Mouse (Mus musculus) spleen, postnatal 36 days (tissue): ENCODE results near the gene Rnase10.
"Not testable (repeated sequence)": the region's sequence is repeated elsewhere in the genome, so short reads cannot be mapped to it uniquely, and the experiment has no call there.

Source experiments
- DNase-seq, 2 experiments: peaks; one replicate each; pipeline ENCODE4 v3.0.0; 2022; ENCODE audit warnings: low spot score in 2 of 2, mixed read lengths in 1 of 2

The Rnase10 gene

DNA sequence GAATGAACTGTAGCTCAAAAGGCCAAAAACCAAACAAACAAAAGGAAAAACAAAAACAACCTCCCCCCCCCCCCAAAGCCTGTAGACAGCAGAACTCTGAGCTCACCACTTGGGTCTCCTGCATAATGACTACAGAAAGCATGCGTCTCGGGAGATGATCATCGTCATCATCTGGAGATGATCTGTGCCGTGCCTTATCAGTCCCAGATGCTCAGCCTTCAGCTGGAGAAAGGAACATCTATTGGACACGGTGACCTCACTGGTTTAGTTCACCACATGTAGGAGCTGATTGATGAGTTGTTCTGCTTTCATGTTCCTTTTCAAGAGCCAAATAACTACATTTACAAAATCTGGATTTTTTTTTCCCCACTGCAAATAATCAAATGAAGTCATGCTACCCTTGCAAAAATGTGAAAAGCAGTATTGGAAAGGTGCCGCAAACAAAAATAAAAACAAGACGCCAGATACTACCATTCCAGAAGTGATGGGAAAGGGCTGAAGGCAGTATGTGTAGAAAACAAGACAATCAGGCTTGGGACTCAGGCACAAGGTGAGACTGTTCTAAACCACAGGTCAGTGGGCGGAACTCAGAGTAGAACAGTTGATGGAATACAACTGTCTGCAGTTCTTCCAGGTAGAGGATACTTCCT, at the start of gene Rnase10:
Rnase10 (plus strand) TSS at position 600 of the 650 bp plus-strand sequence.
- DNase-seq, result no peak

DNA sequence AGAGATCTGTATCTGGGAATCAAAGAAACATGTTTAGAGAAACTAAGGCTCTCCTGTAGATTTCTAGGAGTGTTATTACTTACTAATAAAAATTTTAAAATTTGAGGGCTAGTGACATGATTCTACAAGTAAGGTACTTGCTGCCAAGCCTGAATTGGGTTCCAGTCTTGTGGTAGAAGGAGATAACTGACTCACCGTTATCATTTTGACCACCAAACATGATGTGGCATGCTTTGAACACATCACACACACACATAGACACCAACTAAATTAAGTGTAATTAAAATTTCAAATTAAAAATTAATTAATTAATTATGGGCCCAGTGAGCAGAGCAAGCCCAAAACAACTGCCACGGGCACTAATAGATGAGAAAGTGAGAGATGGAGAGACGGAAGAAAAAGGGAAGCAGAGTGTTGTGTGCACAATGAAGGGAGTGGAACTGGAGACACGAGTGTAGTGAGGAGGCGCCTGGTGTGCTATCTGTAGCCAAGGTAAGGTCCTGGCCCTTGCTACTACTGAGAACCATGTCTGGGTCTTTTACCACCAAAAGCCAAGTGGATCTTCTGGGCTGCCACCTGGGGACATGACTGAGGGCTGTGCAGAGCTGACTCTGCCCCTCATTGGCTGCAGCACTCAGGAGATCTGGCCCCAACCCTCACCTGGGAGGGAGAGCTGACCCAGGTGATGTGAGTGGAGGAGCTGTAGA, 49.1 kb upstream of the Rnase10 start:
- not testable (repeated sequence) for DNase-seq

DNA sequence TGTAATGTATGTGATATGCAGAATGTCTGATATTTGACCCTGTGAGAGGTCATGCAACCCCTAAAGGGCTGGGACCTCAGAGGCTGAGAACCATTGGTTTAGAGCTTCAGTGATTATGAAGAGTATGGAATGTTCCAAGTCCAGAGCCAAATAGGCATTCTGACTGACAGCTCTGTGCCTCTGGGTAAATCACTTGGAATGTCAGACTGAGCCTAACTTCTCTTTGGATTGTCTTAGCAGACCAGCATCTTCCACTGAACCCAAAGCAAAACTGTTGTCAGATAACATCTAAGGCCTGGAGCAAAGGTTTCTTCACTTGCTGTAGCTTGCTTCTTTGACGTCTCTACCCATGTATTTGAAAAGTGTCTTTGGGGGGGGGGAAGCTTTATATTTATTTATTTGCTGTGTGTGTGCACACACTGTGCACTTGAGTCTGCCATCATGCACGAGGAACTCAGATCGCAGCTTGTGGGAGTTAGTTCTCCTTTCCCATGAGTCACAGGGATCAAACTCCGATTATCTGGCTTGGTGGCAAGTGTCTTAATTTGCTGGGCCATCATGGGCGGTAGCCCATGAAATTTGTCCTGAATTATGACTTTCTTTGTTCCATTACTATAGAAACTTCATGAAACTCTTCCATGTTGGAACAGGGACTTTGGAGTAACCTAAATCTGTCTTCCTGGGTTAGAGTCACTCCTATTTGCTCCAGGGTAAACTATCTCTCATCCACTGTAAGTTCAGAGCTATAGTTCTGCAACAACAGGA, 39.2 kb upstream of the Rnase10 start:
- no peak for DNase-seq

DNA sequence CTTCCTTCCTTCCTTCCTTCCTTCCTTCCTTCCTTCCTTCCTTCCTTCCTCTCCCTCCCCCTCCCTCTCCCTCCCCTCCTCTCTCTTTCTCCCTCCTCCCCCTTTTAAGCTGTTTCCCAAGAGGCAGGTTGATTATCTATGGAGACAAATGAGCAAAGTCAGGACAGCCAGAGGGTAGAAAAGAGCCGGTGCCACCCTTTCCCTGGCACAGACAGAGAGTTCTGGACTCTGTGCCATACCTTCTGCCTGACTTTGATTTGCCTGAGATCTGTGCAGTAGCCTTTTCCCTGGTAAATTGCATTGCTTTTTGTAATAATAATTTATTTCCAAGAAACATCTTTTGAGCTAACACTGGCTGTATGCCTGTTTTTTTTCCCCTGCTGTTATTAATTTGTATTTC, 38.5 kb upstream of the Rnase10 start:
- DNase-seq, result no peak

DNA sequence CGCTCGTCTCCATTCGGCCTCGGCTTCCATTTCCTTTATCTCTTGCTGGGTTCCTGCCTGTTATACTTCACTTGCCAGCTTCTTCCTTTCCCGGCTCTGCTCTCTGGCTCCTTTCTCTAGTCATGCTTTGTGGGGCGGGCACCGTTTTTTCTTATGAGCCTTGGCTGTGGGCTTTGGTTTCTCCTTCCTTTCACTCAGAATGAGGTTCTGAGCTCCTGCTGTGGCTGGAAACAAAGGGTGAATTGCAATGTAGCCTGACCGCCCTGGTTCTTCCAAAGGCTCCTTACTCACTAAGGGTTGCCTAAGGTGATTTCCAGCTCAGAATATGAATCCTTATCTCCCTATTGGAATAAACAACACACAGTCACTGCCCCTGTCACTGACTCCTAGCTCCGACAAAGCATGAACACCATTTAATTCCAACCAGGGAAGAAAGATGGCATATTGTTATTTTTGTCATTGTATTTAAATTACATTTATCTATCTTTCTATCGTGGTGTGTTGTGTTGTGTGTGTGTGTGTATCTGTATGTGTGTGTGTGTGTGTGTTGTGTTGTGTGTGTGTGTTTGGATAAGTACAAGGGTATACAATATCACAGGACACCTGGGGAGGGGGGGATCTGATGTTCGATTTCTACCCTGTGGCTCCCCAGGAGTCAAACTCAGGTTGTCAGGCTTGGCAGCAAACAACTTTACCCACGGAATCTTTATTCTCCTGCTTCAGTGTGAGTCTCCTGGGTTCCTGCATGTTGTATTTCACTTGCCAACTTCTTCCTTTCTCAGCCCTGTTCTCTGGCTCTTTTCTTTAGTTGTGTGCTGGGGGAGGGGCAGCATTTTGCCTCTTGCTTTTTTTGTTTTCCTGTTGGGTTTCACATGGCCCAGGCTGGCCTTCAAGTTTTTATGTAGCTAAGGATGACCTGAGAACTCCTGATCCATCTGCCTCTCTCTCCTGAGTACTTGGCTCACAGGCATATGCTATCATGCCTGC, 37.7 kb upstream of the Rnase10 start:
- no peak for DNase-seq

DNA sequence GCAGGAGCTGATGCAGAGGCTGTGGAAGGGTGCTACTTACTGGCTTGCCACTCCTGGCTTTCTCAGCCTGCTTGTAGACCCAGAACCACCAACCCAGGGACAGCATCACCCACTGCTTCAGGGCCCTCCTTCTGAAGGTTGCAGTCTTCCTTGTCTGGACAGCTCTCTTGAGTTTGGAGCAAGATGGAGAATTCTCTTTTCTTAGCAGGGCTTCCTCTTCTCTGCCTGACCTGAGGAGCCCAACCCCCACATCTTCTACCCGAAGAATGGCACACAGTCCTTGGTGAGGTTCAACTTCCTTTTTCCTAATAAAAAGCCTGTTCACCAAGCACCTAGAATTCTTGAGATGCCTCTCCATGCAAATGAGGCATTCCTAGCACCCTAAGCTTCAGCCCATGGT, 36.7 kb upstream of the Rnase10 start:
- DNase-seq, result no peak

DNA sequence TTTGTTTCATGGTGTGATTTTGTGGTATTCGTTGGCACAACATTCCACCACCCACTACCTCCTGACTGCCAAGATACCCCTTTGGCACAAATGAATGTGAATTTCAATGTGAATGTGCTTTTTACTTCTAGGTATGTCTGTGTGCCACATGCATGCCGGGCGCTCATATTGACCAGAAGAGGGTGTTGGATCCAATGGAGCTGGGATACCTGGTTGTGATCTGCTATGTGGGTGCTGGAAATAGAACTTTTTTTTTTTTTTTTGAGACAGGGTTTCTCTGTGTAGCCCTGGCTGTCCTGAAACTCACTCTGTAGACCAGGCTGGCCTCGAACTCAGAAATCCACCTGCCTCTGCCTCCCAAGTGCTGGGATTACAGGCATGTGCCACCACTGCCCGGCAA, 34.5 kb upstream of the Rnase10 start:
- DNase-seq, result not testable (repeated sequence)

- DNase-seq, result no peak
Observed at GRCm38 (mm10) chr14:50973700-50974099, 33.9 kb upstream of the Rnase10 start.

DNA sequence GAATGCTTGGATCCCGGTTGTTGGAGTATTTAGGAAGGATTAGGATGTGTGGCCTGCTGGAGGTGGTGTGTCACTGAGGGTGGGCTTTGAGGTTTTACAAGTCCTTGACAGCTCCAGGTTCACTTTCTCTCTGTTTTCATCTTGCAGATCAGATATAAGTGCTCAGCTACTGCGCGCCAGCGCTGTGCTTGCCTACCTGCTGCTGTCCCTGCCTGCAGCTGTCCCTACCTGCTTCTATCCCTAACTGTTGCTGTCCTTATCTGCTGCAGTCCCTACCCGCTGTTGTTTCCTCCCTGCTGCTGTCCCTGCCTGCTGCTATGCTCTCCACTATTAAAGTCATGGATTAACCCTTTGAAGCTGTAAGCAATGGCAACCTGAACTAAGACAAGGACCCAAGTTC, 32.5 kb upstream of the Rnase10 start:
- no peak for DNase-seq

- DNase-seq, result peak; percentile 40 to 58
Observed at GRCm38 (mm10) chr14:50976674-50977073, 30.9 kb upstream of the Rnase10 start.

- DNase-seq, result not testable (repeated sequence)
Observed at GRCm38 (mm10) chr14:50978451-50978850, 29.1 kb upstream of the Rnase10 start.

GRCm38 (mm10) chr14:50979631-50980030, 27.9 kb upstream of the Rnase10 start:
- no peak for DNase-seq

DNA sequence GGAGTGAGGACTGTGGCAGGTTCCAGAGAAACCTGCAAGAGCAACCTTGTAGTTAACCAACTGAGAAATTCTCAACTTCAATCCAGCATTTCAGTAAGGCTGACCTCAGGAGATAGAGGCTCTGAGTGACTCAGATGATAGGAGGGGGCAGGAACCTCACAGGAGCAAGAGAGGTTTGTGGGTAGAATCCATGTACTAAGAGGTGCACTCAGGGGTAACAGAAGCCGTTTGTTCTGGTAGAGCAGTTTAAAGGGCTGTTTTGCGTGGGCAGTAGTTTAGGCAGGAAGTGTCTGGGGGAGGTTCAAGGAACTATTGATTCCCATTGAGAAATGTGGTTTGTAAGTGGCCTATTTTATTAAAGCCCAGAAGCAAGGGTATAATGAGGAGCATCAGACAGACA, 26.3 kb upstream of the Rnase10 start:
- peak; percentile 22 to 29 for DNase-seq

GRCm38 (mm10) chr14:50981837-50982236, 25.7 kb upstream of the Rnase10 start:
- DNase-seq, result peak; percentile 23 to 41

- DNase-seq, result no peak
Observed at GRCm38 (mm10) chr14:50987668-50988067, 19.9 kb upstream of the Rnase10 start.

DNA sequence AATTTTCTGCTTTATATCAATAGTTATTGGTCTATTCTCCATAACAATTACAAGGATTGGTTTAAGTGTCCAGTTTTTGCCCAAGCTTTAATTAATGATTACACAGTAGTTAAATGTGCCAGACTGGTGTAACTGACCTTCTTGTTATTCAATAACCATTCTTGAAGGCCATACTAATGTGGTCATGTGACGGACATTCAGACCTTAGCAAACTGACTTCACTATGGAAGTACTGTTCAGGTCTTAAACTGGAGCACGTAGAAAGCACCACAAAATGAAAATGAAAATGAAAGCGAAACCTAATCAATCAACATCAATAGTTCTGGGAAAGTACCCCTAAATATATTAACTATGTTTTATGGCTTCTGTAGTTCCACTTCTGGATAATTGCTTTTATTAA, 16.5 kb upstream of the Rnase10 start:
- no peak for DNase-seq

GRCm38 (mm10) chr14:50997088-50997487, 10.5 kb upstream of the Rnase10 start:
- DNase-seq, result peak; percentile 54 to 60

GRCm38 (mm10) chr14:50997999-50998666, 9.4 kb upstream of the Rnase10 start:
- peak in 1 of 2 experiments; percentile 8 for DNase-seq

DNA sequence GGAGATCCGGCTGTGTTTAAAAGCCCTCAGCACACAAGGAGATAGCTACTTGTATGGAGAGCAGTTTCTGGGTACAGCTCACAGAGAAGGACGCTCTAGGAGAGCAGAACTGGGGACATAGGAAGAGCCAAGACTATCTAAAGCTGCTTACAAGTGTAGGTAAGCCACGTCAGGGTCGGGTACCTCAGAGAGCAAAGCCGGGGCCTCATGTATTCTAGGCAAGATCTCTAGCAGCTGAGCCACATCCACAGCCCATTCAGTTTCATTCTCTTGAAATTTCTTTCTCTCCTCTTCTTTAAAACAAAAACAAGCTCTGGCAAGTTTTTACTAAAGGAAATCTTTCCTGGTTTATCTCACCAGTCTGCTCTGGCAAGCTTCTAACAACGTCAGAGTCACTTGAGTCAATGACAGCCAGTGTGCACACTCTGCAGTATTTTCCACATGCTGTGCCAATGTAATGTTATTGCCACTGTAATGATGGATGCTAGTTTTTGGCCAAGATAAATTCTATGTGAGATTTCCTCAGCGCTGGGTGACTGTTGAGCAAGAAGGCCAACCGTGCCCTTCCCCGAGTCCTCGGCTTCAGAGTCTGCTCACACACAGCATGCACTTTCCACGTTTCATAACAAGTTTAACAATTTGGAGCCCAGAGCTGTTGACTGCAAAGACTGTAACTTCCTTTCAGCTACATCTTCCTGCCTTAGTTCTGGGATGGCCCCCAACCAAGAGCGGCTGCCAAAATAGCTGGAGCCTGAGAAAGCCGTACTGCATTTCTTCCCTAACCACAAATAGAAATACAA, 563 bp downstream of the Rnase10 start:
- DNase-seq, result no peak

DNA sequence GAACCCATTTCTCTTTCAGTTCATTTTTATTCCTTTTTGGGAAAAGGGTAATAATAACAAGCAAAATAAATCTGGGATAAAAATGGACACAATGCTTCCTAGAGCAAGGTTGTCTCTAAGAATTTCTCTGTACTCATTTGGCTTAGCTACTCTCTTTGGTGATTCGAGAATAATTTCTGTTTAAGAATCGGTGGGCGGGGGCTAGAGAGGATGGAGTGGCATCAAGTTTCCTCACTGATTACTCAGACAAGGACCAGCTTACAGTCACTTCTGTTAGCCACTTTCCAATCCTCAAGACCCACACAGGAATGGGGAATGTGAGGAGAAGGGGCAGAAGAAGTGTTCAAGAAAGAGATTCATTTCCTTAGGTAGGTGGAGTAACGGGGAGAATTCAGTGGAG, 1.2 kb downstream of the Rnase10 start:
- DNase-seq, result no peak
